Mouse (Mus musculus) embryo, embryonic 11 days (tissue): ENCODE measurements around the gene 1110002E22Rik.

Experiments used
- DNase-seq: peaks from one replicate; pipeline ENCODE4 v3.0.0-alpha.2; 2015

1110002E22Rik gene

DNA sequence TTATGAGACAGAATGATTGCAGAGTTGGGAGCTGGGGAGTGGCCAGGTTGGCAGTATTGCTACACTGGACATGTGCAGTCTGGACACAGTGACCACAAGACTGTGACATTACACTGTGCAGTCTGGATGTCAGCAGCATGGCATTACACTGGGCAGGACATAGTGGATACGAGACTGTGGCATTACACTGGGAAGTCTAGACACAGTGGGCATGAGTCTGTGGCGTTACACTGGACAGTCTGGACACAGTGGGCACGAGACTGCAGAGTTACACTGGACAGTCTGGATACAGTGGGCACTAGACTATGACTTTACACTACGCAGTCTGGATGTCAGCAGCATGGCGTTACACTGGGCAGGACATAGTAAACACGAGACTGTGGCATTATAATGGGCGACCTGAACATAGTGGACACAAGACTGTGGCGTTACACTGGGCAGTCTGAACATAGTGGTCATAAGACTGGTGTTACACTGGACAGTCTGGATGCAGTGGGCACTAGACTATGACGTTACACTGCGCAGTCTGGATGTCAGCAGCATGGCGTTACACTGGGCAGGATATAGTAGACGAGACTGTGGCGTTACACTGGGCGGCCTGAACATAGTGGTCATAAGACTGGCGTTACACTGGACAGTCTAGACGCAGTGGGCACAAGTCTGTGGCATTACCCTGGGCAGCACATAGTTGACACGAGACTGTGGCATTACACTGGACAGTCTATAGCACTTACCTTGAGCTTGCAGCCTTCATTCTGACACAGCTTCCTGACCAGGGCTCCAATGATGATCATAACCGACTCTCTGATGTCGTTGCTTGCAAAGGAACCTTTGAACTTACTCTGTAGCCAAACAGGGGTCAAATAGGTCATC lies 46.3 kb downstream of the 1110002E22Rik start:
- DNase-seq: no peak

DNA sequence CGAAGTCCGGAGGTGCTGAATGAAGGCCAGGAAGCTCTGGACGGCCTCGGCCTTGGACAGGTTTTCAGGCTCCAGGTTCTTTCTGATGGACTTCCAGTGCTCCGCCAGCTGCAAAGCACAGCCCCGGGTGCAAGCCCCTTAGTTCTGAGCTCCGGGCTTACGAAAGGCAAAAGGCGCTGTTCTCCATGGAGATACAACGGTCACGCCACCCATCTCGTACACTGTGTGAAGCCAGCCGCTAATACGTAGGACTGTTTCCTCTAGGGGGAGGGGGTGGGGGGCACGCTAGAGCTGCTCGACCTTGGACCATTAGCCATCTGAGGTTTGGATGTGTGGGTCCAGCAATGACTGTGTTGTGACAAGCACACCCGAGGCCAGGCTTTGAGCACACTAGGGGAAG lies 49.3 kb downstream of the 1110002E22Rik start:
- no peak for DNase-seq

DNA sequence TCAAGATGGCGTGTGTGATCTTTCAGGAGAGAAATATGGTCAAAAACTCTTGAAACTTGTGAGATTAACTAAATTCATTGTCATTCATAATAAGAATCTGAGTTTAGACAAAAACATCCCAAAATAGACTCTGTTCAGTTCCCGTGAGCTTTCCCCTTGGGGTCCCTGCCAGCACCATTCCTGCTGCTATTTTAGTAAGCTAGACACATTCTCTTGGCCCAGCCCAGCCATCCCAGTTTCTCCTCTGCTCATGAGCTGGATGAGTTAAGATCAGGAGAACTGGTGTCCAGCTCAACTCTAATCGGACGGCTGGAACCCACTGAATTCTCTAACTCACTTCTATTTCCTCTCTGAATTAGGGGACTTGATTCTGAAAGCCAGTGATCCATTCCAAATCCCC lies 52.0 kb downstream of the 1110002E22Rik start:
- DNase-seq: no peak

DNA sequence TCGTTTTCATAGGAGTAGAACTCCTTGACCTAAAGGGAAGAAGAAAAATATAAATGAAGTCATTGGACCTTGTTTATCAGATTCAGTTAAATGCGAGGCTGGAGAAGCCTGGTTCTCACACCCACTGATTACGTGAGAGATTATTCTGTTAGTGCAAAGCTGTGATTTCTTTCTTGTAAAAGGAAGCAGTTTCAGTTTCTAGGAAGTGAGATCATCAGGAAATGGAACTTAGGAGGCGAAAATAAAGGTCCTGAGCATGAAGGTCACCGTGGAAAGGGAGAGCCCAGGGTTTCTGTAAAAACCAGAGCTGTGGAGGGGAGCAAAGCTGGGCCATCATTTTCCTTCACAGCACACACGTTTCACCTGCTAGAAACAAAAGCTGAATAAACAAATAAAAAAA lies 53.5 kb downstream of the 1110002E22Rik start:
- DNase-seq: no peak

DNA sequence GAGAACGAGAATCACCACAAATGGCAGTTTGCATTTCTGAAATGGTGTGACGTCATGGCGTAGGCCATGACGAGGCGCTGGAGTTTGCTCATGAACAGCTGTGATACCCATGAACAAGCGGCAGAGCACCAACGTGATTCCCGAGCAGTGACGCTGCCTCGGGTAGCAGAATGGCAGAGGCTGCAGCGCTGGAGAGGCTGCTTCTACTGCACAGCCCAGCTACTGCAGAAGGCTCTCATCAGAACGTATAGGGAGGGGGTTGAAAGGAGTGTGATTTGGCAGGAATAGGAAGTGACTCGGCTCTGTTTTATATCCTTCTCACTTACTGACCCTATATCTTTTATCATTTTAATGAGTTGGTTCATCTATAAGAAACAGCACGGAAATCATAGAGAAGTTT lies 54.0 kb downstream of the 1110002E22Rik start:
- no peak for DNase-seq

DNA sequence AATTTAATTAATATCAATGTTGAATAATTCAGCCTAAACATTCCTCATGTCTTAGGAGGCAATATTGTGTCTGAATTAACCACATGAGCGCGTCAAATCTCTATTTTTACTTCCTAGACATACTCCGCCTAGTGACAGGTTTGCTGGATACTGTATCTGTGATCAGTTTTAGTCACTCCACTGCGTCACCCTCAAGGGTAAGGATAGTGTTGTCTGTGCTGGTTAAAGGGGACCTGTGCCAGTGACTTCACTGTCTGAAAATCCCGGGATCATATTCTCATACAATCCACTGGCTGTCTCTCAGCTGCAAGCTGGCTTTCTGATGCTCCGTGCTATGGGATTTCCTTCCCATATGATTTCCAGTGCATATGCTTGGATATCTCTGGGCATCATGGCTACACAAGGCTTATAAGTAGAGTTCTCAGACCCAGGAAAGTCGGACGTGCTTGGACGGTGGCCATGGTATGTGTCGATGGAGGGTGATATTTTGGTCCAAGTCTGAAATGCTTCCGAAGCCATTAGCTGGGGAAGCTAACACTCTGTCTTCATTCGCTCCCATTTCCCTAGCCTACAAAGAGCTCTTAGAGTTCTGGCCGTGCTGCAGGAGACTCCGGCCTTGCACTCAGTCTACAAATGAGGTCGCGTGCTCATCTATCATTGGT lies 54.7 kb downstream of the 1110002E22Rik start:
- DNase-seq: no peak

DNA sequence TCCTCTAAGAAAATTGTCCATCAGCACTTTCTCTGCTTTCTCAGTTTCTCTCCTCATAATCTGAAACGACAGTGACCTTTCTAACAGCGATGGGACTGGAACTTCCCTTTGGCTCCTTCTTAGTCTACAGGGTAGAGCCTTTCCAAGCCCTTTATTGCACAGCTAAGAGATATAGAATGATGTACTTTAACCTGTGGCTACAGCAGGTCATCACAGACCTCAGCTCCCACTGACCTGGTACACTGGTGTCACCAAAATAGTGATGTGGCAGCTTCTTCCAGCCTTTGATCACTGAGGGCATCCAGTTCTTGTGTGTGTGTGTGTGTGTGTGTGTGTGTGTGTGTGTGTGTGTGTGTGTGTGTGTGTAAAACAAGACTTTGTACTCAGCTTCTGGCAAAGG lies 56.6 kb downstream of the 1110002E22Rik start:
- no peak for DNase-seq

DNA sequence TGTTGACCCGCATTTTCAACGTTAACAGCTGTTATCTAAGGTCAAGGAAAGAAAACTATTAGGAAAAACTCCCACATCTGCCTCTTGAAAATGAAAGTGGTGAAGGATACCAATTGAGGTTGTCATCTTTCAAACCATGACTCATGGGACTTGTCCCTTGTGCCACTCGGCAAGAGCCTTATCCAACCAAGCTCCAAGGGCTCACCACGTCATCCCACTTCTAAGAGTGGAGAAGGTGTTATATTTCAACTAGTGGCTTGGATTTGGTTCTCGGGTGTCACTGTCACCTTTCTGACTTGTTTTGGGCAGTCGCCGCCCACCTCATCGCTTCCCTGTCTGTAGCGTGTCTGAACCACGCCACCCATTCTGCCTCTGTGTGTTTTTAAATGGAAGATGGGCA lies 59.0 kb downstream of the 1110002E22Rik start:
- DNase-seq: no peak

DNA sequence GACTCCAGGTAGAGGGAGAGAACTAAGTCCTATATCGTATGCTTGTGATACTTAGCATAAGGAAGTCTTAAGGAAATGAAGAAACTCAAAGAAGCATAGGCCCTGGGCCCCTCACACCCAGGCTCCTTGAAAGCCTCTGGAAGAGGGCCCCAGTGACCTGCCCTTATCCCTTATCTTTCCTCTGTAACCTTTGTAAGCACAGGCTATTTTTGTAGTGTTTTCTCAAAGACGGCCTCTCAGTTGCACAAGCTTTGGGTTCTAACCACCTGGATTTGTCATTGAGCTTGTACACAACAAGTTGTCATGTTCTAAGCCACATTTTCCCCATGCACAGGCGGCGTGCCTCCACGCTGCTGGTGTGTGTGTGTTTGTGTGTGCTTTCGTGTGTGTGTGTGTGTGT lies 64.3 kb downstream of the 1110002E22Rik start:
- DNase-seq: no peak

DNA sequence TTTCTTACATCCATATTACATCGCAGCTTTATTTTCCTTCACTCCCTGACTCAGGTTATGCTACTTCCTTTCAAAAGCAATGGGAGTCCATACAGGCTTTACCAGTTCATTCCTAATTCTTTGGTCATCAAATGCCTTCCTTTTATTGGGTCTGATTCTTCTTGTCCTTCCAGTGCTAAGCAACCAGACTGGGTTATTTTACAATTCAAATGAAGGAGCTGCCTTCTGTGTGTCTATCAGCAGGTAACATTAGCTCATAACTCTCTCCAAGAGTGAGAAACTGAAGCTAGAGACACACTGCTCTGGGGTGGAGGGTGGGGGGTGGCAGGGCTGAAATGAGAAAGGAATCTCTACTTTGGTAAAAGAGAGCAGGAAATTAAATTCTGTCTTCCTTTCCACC lies 65.8 kb downstream of the 1110002E22Rik start:
- DNase-seq: no peak
